Mouse (Mus musculus) cerebellum, adult 9-10 months (tissue): ENCODE results near the gene Gm45785.
"Not testable (repeated sequence)": the region's sequence is repeated elsewhere in the genome, so short reads cannot be mapped to it uniquely, and the experiment has no call there.

Experiments
- DNase-seq: peaks from one replicate; pipeline ENCODE4 v3.0.0; 2022

Gene Gm45785

DNA sequence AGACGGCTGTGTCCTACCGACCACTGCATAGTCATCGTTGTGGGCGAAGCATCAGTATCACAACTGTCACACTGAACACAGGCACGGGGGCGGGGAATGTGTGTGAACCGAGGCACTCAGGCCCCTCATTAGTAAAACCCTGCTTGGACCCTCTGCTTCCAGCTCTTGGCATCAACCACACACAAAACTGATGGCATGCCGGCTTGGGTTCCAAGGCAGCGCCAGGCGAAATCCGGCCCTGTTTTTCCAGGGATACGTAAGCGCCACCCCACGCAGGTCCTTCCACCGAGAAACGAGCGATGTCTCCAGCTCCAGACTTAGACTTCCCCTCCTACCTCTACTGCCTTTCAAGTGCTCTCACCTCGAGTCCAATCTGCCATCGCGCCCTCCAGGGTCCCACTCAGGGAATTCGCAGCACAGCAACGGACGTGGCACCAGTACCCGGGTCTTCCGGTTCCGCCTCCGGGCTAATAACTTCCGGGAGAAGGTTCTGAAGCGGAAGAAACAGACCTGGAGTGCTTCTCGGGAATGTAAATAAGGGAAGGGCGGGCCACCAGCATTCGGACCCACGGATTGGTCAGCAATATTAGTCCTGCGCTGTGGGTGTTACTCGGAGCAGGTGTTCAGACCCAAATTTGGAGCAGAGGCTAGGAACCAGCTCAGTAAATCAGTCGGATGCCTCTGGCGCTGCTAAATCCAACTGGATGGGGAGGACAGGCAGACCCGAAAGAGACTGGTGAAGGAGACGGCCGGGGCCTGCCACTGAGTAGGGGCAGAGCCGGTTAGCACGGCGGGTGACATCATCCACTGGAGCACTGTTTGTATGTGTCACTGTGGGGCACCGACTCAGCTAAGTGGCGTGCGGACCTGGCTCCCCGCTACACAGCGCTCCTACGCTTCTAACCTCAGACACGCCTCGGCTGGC lies at the start of gene Gm45785:
Gm45785 (minus strand) TSS at position 472 of the 925 bp plus-strand sequence.
- peak; percentile 89 for DNase-seq

DNA sequence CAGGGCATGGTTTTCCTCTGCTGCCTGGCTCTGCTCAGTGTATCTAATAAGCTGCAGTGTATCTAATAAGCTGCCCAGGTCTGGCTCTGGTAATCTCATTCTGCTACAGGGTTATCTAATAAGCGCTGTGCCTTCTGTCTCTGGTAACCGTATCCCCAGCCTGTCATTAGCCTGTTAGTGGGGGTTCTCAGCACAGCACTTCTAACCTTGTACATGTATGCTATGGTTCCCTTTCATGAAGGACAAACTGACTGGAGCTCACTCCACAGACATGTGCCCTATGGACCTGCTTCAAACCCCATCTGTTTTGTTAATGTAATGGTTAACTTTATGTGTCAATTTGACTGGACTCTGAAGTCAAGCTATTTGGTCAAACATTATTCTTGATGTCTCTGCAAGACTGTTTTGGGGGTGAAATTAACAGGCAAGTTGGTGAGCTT lies 49.5 kb upstream of the Gm45785 start:
- DNase-seq: no peak

GRCm38 (mm10) chr7:140903212-140903611 lies 47.1 kb upstream of the Gm45785 start:
- peak; percentile 79 for DNase-seq

DNA sequence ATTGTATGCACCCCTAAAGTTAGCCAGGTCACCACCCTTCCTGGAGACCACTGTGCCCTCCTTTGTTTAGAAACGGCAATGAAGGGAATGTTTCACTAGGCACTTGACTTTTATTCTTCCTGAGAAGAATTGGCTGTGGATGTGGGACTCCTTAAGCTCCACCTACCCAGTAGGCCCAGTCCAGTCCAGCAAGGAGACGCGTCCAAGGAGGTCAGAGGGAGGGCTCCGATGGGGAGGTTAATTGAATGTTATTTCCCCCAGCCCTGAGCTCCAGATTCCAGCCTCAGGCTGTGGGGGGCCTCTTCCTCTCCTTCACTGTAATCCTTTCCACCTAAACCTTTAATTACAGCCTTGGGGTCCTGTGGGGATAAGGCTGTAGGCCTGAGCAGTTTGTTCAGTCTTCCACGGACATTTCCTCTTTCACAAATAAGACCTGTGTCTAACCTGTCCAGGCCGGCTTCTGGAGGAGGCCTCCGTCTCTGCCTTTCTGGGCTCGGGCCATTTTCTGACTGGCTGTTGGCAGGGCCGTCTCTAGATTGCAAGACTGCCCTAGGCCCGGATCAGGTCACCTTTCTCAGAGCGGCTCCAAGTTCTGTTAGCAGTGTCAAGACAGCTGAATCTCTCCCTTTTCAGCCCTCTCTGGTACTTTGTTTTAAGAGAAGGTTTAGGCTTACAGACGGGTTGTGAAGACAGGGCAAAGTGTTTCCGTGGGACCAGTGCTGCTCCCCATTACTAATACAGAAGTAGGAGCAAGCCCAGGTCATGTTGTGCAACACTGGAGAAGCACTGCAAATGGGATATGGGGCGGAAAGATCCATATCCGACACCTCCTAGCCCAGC lies 46.1 kb upstream of the Gm45785 start:
- no peak for DNase-seq

GRCm38 (mm10) chr7:140900220-140900619 lies 44.1 kb upstream of the Gm45785 start, which contains the start of gene Cox8b:
Gene Cox8b, minus strand, starts transcription at chr7:140900446.
- DNase-seq: no peak

DNA sequence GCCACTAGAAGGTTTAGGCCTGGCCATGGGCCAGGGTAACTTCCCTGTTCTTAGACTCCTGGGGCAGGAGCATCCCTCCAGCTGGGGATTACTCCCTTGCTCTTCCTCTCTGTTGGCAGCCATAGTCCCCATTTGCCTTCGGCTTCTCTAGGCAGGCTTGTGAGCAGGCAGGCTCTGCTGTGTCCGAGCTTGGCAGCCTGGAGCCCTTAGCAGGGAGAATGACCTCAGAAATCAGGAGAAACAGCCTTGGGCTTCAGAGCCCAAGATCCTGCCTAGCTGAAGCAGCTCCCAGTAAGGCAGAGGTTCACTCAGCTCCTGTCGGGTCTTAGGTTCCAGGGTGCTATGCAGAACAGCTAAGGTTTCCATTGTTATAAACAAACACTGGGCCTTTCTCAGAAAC lies 43.0 kb upstream of the Gm45785 start:
- no peak for DNase-seq

DNA sequence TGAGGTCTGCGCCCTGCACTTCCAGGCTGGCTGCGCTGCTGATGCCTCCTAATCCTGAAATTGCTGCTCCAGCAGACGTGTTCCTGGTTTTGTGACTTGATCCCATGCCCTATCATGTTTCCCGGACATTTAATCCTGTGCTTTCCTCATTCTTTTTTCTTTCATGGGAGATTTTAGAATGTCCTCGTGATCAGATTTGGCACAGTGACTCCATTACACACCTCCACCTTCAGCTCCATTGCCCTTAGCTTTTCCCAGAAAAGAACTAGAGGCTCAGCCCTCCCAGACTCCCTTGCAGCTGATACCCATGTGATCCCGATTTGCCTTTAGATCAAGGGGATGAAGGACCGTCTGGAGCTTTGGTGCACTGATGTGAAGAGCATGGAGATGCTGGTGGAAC lies 41.7 kb upstream of the Gm45785 start:
- DNase-seq: no peak

DNA sequence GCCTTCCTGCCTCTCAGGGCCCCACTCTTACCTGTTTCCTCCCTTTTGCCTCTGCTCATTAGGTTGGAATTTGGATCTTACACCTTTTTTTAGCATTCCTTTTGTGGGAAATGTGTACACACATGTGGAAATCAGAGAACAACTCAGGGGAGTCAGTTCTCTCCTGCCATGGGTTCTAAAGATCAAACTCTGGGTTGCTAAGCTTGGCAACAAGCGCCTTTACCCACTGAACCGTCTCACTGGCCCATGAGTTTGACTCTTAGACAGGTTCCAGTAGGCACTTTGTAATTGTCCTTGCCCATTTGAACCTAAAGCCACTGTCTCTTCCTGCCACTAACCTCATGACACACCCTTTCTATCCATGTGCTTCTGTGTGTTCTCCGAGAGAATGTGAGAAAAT lies 38.5 kb upstream of the Gm45785 start:
- no peak for DNase-seq

GRCm38 (mm10) chr7:140894031-140894430 lies 37.9 kb upstream of the Gm45785 start:
- DNase-seq: no peak

- not testable (repeated sequence) for DNase-seq
Observed at GRCm38 (mm10) chr7:140890636-140891035, 34.5 kb upstream of the Gm45785 start.

DNA sequence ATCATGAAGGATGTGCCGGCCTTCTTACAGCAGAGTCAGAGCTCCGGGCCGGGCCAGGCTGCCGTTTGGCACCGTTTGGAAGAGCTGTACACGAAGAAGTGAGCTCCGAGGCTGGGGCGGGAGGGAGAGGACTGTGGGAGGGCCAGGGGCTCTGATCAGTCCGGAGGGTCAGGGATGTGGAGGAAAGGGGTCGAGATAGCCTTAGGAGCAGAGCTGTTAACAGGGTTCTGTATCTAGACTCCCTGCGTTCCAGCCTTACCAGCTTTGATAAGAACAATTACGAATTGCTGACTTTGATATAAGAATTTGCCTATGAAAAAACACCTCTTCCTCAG lies 26.3 kb upstream of the Gm45785 start:
- no peak for DNase-seq

DNA sequence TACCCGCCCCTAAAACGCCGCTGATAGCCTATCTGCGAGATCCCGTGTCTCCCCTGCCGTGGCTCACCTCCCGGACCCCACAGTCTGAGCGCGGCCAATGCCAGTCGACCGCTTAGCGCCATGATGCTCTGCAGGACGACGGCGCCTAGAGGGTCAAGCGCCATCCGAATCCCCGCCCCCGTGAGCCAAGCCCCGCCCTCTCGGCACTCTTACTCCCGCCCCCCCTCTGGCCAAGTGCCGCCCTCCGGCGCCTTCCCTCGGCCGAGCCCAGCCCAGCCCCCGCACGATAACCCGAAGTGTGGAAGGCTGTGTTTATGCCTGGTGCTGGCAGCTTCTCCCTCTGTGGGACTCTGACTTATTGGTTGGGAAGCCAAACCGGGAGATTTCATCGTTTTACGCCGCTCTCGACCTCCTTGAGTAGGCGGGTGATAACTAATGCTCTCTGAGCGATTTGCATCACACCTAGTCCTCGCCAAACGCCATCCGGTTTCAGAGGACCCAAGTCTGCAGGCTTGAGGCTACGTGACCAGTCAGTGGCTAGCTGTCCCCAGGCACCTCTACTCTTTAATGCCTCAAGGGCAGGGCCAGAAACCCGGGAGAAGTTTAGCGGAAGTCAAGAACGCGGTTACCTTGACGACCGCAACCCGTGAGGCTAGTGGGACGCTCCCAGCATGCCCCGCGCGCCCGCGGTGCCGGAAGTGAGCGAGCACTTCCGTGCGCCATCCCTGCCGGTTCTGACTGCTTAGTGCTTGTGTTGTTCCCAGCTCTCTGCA lies 25.8 kb upstream of the Gm45785 start, which contains the start of the genes Psmd13 and Sirt3:
Psmd13 (plus strand) TSS at position 273 of the 773 bp plus-strand sequence.
Sirt3 (minus strand) TSS at position 614 of the 773 bp plus-strand sequence.
- peak; percentile 91 for DNase-seq

DNA sequence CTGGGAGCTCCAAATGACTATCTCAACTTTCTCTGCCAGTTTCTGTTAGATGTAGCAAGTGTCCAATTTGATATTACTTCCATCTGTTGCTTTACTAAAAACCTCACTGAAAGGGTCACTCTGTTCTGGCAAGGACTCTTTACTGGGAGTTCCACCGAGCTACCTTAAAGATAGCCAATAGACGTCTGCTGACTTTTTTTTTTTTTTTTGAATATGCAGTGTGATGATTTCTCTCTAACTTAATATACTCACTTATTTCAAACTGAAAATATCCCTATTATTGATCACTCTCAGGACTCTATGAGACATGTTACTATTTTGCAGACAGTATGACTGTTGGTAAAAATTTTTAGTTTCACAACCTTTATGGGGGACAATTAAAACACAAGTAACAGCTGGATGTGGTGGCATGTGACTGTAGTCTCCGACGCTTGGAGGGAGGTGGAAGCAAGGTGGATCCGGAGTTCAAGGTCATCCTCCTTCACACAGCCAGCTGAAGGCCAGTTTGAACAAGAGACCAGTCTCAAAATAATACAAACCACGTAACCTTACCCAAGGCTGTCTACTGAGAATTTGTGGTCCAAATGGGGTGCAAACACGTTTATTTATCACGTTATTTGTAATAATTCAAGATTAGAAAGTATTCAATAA lies 24.9 kb upstream of the Gm45785 start:
- DNase-seq: no peak

DNA sequence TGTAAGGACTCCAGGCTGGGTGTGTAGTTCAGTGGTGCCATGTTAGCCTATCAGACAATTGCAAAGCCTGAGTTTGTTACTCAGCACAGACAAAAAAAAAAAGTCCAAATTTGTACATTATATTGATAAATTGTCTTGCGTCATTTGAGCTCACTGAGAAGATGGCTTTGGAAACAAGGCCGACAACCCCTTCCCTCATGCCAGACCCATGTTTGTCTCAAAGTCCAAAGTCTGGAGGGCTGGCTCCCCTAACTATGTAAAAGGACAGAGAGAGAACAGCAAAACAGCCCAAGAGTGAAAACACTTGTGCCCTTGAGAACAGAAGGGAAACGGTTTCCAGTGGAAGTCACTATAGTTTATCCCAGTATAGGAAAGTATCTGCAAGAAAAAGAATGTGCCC lies 24.3 kb upstream of the Gm45785 start:
- no peak for DNase-seq

GRCm38 (mm10) chr7:140879355-140879754 lies 23.2 kb upstream of the Gm45785 start:
- DNase-seq: no peak

GRCm38 (mm10) chr7:140877364-140877763 lies 21.2 kb upstream of the Gm45785 start:
- no peak for DNase-seq

DNA sequence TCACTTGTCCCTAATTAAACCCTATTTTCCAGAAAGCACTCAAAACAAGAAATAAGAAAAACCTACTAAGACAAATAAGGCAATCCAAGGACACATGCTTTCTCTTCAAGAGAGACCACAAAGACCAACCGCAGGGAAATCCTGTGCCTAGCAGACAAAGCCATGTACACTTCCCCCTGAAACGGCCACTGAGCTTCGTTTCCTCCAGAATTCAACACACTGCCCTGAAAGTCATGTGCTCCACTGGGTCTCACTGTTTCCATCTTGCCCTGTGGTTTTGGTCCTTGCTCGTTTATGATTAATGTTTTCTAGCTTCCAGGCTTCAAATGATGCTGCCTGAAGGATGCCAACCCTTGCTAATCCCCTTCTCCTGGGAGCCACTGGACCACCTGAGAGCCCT lies 18.1 kb upstream of the Gm45785 start:
- DNase-seq: no peak

DNA sequence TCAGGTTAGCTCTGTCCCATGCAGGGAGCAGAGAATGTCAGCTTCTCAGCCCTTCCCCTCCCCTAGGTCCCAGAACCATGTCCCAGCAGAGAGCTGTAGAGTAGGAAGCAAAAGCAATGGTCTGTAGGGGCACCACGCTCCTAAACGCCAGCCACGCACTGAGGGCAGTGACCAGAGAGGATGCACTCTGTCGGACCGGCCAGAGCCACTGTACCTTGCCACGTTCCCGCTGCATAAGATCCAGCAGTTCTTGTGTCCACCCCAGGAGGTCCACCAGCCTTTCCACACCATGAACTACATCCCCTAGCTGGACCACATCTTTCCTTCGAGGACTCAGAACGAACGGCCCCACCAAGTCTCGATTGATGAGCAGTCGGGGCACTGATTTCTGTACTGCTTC lies 8.6 kb upstream of the Gm45785 start:
- DNase-seq: no peak

- no peak for DNase-seq
Observed at GRCm38 (mm10) chr7:140860728-140861127, 4.6 kb upstream of the Gm45785 start.

DNA sequence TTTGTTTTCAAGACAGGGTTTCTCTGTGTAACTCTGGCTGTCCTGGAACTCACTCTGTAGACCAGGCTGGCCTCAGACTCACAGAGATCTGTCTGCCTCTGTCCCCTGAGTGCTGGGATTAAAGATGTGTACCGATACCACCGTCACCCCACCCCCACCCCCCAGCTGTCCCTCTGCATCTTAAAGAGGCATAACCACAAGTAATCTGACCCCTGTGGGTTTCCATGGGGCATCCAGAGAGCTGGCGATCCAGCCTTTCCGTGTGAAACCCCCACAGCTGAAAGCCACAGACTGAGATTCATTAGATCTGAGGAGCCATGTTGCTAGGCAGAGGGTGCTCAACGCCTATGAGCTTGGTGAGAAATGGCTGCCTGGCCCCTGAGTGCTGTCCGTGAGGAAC lies 3.9 kb upstream of the Gm45785 start:
- no peak for DNase-seq

DNA sequence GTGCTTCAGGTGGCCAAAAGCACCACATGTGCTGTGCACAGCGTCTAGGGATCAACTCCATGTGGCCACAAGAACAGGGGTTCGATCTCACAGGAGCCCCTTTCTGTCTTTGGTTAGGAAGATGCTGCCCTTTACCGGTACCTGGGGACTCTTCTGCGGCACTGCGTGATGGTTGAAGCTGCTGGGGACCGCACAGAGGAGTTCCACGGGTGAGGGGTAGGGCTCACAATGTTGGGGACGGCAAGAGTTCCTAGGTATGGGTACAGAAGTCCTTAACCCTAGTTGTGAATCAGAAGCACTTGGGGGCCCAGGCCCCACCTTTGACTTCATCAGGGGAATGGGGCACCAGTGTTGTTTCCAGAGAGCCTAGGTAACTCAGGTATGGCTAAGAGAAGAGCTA lies 2.6 kb upstream of the Gm45785 start:
- no peak for DNase-seq
